Mouse (Mus musculus) urinary bladder, adult 2 months (tissue): ENCODE measurements at regions not wholly inside any gene's neighbourhood (a gene's known extent, or its start where the extent isn't known, plus 50 kb on each side); places are given as distances from the start of the nearest gene placed in this dataset.

Experiments
- DNase-seq: peaks from one replicate; pipeline ENCODE4 v3.0.0; 2022; ENCODE audit warnings: low spot score

- DNase-seq = no peak
Observed at GRCm38 (mm10) chr9:40617676-40618062, 52.7 kb upstream of the Gm21915 start.

GRCm38 (mm10) chr9:40617036-40617675, 53.3 kb upstream of the Gm21915 start:
- DNase-seq = no peak

- no peak for DNase-seq
Observed at GRCm38 (mm10) chr9:40616426-40617035, 53.9 kb upstream of the Gm21915 start.

GRCm38 (mm10) chr9:40615891-40616290, 54.5 kb upstream of the Gm21915 start:
- no peak for DNase-seq

- no peak for DNase-seq
Observed at GRCm38 (mm10) chr9:40614071-40614470, 56.3 kb upstream of the Gm21915 start.

- no peak for DNase-seq
Observed at GRCm38 (mm10) chr9:40613182-40613581, 57.2 kb upstream of the Gm21915 start.

GRCm38 (mm10) chr9:40612755-40613154, 57.7 kb upstream of the Gm21915 start:
- DNase-seq = no peak

- no peak for DNase-seq
Observed at GRCm38 (mm10) chr9:40612312-40612711, 58.1 kb upstream of the Gm21915 start.

GRCm38 (mm10) chr9:40611626-40612025, 58.8 kb upstream of the Gm21915 start:
- no peak for DNase-seq

GRCm38 (mm10) chr9:40608596-40608995, 61.8 kb upstream of the Gm21915 start:
- no peak for DNase-seq

- DNase-seq = no peak
Observed at GRCm38 (mm10) chr9:40607941-40608340, 62.5 kb upstream of the Gm21915 start.

GRCm38 (mm10) chr9:40603521-40603920, 66.9 kb upstream of the Gm21915 start:
- DNase-seq = no peak

- DNase-seq = no peak
Observed at GRCm38 (mm10) chr9:40598431-40598831, 67.2 kb upstream of the Gramd1b start.

- no peak for DNase-seq
Observed at GRCm38 (mm10) chr9:40587421-40587820, 56.2 kb upstream of the Gramd1b start.

GRCm38 (mm10) chr9:40586581-40586980, 55.4 kb upstream of the Gramd1b start:
- DNase-seq = no peak

- DNase-seq = peak; percentile 50
Observed at GRCm38 (mm10) chr9:40583554-40583953, 52.4 kb upstream of the Gramd1b start.

- DNase-seq = no peak
Observed at GRCm38 (mm10) chr9:40581854-40582253, 50.7 kb upstream of the Gramd1b start.
